Mouse (Mus musculus): ENCODE measurements around the gene Neurl2.
"Not testable (repeated sequence)": the region's sequence is repeated elsewhere in the genome, so short reads cannot be mapped to it uniquely, and the experiment has no call there.

The Neurl2 gene

DNA sequence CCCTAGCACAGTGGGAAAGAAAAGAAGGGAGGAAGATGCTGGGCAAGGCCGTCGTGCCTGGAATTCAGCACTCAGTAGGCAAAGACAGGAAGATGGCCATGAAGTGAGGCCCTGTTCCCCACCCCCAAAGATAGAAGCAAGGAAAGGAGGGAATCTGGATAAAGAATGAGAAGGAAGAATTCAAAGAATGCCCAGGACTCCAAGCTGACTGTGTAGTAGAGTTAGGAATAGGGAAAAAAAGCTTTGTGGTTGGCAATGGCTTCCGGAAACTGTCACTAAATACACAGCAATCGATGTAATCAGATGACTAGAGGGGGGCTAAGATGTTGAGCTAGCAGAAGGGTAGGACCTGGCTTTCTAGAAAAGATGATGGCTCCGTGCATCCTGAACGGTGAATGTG is 16.1 kb downstream of the Neurl2 start:
- DNase-seq (ENCODE audit: low spot score in 2 of 2), result no peak

DNA sequence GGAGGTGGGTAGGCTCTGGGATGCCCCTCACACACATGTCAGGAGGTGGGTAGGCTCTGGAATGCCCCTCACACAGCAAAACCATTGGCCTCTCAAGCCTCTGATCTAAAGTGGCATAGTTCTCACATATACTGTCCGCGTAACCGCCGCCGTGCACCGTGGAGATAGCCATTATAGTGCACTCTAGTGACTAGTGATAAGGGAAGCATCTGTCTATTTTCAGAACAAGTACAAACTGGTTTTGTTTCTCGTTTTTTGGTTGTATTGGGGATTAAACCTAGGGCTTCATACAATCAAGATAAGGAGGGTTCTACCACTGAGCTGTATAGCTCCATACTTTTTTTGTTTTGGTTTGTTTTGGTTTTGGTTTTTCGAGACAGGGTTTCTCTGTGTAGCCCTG is 17.4 kb downstream of the Neurl2 start:
- no peak for DNase-seq (ENCODE audit: low spot score in 2 of 2)

DNA sequence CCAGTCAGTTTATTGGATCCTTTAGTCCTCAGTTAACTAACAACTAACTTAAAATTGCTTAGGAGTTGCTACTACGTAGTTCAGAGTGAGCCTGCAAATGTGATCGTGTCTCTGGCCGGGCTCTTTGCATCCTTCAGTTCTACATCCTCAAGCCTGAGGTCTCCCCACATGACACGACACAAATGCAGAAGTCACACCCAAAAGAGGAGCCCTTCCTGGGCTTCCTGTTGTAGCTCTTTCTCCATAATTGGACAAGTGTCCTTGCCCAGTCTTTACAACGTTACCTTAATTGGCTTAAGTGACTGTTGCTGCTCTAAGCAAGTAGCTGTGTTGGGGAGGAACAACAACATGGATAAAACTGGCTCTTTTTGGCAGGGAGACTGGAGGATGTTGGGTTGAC is 17.9 kb downstream of the Neurl2 start:
- DNase-seq (ENCODE audit: low spot score in 2 of 2), result no peak

DNA sequence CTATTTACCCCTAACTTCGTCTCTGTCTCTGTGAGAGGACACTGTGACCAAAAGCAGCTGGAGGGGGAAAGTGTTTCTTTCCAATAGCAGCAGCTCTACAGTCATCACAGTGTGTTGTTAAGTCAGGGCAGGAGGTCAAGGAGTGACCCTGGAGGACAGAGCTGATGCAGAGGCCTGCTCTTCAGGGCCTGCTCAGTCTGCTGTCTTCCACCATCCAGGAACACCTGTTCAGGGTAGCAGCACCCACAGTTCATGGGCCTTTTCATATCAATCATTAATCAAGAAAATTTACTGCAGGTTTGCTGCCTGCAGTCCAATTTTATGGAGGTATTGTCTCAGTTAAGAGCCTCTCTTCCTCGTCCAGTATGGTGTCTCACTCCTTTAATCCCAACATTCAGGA is 19.7 kb downstream of the Neurl2 start:
- DNase-seq (ENCODE audit: low spot score in 2 of 2), result no peak

DNA sequence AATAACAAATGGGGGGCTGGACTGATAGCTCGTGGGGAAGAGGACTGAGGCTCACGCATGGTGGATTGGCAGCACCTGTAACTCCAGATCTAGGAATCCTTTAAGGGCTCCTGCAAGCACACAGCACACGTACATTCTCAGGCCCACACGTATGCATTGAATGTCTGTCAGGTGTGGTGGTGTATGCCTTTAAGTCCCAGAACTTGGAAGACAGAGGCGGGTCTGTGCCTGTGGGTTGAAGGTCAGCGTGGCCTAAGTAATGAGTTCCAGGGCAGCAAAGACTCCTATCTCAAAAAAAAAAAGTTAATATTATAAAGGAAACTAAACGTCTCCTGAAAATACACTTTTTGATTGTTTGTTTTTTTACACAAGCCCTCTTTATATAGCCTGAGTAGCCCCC is 26.6 kb downstream of the Neurl2 start:
- no peak for DNase-seq (ENCODE audit: low spot score in 2 of 2)

DNA sequence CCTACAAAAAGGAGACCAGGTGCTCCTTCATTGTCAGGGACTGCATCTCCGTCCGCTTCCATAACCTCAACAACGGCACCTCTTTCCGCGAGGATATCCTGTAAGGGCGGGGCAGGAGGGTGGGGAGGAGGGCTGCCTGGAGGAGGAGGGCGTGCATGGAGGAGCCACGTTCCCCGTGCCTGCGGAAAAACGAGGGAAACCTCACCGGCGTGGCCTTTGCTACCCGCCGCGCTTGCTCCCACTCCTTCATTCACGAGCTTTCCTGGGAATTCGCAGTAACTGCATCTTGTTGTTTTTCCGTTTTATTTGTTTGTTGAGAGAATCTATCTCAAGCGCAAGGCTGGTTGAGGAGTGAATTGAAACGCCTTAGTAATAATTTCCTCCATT is 27.9 kb downstream of the Neurl2 start:
- no peak for DNase-seq (ENCODE audit: low spot score in 2 of 2)

DNA sequence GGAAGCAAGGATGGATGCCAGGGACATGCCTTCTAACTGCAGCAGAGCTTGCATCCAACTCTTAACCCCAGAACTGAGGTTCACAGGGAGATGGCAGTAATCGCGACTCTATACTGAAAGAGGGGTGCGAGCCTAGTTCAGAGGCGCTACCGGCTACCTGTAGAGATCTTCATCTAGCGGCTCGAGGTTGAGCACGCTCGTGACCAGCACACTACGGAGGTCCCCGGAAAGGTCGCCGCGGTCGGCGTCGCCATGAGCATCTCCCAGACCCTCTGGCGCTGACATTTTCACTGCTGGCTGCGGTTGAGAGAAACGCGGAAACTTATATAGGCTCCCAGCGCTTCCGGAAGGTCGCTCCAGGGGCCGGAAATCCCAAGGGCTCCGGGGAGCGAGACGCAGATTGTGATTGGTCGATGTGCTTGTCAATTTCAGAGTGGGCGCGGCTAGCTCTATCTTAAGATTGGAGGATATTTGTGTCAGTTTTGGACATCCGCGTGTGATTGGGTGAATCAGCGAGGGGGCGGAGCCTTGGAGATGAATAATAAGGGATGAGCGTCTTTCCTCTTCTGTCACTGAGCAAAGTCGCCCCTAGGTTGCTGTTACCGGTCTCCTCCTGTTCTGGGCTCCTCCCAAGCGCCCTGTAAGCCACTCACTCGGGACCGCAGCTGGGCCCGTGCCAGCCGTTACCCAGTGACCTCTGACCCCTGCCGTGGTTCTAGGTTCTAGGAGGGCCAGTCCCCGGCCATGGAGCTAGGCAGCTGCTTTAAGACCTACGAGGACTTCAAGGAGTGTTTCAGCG is 28.5 kb downstream of the Neurl2 start, which contains the start of the genes Acot8 and Zswim3:
Acot8 (minus strand) TSS at position 350 of the 799 bp plus-strand sequence.
Zswim3 (plus strand) TSS at position 566 of the 799 bp plus-strand sequence.
- peak; percentile 99 for DNase-seq (ENCODE audit: low spot score in 2 of 2)

DNA sequence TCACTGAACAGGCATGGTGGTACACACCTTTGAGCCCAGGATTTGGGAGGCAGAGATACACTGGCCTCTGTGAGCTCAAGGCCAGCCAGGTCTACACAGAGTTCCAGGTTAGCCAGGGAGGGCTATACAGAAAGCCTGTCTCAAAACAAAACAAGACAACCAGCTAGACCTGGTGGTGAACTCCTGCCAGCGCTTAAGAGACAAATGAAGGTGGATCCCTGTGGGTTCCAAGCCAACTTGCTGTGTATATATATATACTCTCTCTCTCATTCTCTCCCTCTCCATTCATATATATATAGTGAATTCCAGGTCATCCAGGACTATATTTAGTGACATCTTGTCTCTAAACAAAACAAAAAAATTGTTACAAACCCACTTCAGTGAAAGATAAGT is 29.3 kb downstream of the Neurl2 start:
- no peak for DNase-seq (ENCODE audit: low spot score in 2 of 2)

DNA sequence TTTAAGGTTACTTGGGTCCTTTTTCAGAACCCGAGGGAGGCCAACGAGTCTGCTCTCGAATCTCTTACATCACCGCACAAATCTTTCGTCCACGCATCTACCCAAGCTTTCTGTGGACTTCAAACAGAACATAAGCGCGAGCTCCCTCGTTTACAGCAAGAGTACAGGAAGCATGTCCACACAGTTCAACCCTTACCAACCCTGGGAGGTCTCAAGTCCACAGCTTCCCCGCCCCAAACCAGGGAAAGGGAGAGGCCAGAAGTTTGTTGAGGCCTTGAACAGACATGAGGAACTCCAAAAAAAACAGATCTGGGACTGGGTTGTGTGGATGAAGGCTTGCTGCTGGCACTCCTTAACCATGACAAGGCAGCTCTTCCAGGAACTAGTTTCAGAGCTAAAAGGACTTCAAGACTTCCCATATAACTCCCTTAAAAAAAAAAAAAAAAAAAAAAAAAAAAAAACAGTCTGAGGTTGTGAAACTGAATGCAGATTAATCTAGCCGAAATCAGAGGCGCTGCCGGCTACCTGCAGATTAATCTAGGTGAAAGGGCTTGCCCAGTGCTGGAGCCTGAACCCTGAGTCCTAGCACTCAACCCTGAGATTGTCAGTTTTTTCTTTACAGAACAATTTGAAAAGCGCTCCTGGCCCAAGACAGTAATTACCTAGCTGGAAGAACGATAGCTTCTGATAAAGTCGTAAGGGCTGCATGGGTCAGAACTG is 29.9 kb downstream of the Neurl2 start:
- DNase-seq (ENCODE audit: low spot score in 2 of 2), result no peak

DNA sequence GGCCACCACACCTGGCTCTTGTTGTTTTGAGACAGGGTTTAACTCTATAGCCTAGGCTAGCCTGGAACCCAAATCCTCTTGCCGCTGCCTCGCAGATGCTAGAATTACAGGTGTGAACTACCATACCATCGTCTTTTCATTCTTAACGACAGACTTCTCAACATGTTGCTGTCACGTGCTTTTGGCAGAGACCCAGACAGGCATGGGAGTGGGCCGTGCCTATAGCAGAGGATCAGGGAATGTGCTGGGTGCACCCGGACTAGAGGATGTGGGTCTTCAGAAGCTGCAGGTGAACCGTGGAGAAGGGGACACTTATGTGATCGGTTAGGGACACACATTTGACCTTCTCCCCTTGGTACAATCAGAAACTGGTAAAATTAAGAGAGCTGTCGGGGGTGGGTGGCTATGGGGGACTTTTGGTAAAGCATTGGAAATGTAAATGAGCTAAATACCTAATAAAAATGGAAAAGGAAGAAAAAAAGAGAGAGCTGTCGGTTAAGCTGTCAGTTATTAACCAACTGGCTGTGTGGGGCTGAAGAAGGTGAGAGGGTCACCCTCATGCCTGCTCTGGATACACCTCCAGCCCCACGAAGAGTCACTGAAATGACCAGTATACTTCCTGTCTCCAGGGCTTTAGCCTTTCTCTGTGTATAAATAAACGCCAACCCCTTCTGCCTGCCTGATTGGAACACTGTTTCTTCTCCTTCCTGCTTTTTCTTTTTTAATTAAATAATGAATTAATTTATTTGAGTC is 32.8 kb downstream of the Neurl2 start:
- DNase-seq (ENCODE audit: low spot score in 2 of 2), result no peak

DNA sequence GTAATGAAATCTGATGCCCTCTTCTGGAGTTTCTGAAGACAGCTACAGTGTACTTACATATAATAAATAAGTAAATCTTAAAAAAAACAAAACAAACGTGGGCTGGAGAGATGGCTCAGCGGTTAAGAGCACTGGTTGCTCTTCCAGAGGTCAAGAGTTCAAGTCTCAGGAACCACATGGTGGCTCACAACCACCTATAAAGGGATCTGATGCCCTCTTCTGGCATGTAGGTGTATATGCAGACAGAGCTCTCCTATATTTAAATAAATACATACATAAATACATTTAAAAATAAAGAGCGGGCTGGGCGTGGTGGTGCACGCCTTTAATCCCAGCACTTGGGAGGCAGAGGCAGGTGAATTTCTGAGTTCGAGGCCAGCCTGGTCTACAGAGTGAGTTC is 34.7 kb downstream of the Neurl2 start:
- DNase-seq (ENCODE audit: low spot score in 2 of 2), result not testable (repeated sequence)

DNA sequence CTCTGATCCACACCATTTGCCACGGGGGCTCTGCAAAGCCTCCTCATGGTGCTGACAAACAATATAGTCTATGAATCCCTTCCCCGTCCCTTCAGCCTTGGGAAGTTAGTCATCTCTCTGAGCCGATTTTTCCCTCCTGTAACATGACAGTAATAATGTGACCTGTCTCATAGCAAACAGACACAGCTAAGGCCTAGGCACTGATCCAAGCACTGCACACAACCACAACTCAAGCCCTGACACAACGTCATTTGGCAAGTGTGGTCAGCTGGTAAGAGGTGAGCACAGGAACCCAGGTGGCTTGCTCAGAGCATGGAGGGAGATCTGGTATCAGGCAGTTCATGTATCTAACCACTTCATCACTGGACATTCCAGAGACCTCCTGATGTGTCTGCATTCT is 37.4 kb downstream of the Neurl2 start:
- no peak for DNase-seq (ENCODE audit: low spot score in 2 of 2)

DNA sequence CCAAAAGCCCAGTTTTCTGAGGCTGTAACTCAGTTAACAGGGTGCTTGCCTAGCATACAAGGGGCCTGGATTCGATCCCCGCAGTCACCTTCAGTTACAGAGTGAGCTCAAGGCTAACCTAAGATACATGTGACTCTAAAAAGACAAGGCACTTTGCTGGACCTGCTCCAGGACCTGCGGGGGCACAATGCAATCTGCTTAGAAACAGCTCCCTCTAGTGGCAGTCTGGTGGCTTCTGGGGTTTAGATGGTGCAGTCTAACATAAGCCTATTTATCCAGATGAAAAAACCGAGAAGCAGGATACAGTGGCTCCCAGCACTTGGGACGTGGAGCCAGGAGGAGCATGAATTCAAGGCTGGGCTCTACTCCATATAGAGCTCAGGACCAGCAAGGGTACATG is 39.0 kb downstream of the Neurl2 start:
- DNase-seq (ENCODE audit: low spot score in 2 of 2), result peak; percentile 89 to 90

DNA sequence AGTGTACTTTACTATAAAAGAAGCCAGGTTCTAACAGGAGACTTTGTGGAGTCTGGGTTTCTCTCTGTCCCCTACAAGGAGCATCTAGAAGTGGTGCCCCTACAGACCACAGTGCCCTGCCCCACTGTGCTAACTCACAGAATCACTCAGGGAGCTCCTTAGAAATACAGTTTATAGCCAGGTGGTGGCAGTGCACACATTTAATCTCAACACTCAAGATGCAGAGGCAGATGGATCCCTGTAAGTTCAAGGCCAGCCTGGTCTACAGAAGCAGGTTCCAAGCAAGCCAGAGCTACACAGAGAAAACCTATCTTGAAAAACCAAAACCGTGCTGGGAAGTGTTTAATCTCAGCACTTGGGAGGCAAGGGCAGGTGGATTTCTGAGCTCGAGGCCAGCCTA is 39.5 kb downstream of the Neurl2 start:
- DNase-seq (ENCODE audit: low spot score in 2 of 2), result no peak

DNA sequence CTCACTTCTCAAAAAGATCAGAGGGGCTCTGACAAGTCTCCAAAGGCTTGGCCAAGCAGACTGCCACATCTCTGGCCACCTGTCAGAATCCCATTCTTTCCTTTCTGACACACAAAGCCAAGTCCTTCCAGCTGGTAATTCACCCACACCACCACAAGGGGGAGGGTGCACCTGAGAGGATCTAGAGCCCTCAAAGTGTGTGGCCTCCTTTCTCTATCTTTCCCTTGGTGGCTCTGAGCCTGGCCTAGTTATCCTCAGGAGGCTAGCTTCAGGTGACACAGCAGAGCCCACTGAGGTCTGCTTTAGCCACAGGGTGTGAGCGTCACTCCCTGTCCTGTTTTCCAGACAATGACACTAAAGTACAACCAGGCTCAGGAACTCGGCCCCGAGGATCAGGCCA is 40.0 kb downstream of the Neurl2 start:
- peak; percentile 47 to 60 for DNase-seq (ENCODE audit: low spot score in 2 of 2)

DNA sequence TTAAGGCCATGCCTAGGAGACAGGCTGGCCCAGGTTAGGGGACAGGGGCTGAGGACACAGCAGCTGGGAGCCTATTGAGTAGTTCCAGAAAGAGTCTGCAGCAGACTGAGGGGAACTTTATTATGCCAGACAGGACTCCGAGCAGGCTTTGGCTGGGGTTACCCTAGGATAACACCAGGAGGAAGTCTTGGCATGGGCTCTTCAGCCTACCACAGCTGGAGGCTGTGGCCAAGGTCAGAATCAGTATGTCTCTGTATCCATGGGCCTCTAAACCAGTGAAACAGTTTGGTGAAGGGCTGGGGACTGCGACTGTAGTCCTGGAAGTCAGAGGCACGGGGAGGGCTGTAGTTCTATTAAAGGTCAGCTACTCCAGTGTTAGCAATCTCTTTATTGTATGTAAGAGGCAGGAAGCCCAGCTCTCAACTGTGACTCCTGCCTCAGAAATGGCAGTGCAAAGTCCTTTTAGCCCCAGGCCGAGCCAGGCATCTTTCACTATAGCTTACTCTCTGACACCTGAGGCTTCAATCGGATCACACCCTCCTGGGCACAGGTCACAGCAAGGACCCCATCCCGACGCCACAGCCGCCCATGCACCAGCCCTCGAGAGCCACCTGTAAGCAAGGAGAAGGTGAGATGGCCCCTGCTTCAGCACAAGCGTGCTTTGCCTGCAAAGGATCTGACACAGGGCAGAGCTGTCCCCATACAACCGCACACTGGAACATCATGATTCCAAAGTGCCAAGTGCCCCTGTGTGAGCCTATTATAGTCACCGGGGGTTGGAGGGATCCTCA is 40.7 kb downstream of the Neurl2 start:
- DNase-seq (ENCODE audit: low spot score in 2 of 2), result no peak

DNA sequence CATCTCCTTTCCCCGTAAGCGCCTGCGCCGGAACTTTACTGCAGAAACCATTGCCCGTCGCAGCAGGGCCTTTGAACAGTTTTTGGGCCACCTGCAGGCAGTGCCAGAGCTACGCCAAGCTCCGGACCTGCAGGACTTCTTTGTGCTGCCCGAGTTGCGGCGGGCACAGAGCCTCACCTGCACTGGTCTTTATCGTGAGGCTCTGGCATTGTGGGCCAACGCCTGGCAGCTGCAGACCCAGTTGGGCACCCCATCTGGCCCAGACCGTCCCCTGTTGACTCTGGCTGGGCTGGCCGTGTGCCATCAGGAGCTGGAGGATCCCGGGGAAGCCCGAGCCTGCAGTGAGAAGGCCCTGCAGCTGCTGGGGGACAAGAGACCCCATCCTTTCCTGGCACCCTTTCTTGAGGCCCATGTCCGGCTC is 41.4 kb downstream of the Neurl2 start:
- no peak for DNase-seq (ENCODE audit: low spot score in 2 of 2)

DNA sequence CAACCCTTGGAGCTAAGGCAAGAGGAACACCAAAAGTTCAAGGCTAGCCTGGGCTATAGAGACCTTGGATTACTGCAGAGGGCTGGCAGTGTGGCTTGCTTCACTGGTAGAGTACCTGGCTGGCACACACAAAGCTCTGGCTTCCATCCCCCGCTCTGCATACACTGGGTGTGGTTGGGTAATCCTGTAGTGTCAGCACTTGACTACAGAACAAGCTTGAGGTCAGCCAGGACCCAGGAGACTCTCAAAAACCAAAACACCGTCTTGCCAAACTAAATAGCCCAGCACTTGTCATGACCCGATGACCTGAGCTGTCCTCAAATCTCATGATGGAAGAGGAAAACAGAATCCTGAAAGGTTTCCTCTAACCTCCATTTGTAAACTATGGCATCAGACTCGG is 42.8 kb downstream of the Neurl2 start:
- no peak for DNase-seq (ENCODE audit: low spot score in 2 of 2)

DNA sequence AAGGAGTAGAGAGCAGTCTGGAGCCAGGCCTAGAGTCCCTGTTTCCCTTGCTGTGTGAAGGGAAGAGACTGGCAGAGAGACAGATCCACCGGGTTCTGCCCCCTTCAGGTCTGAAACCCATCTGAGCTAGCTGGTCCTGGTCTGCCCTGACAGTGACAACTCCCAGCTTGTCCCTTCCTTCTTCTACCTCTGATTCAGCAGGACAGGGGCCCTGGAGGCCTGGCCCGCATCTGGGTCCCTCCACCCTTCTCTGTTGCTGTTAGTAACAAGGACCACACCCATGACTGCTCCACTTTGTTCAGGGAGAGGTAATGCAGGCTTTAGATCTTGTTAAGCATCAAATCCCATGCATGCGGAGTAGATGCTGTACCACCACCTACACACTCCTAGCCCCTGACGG is 44.8 kb downstream of the Neurl2 start:
- DNase-seq (ENCODE audit: low spot score in 2 of 2), result no peak

DNA sequence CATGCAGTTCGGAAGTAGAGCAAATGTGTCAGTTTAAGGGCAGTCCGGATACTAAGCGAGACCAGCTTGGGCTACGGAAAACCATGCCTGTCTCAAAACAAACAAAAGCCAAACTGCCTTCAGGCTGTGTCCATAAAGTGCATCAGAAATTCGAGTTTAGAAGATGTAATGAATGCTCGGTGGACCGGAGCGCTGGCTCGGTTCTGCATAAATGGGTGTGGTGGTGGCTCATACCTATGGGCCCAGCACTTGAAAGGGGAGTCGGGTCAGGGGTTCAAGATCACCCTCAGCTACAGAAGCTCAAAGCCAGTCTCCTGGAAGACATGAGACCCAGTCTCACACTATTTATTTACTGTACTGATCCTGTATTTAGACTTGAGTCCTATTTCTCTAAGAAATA is 45.5 kb downstream of the Neurl2 start:
- DNase-seq (ENCODE audit: low spot score in 2 of 2), result no peak

DNA sequence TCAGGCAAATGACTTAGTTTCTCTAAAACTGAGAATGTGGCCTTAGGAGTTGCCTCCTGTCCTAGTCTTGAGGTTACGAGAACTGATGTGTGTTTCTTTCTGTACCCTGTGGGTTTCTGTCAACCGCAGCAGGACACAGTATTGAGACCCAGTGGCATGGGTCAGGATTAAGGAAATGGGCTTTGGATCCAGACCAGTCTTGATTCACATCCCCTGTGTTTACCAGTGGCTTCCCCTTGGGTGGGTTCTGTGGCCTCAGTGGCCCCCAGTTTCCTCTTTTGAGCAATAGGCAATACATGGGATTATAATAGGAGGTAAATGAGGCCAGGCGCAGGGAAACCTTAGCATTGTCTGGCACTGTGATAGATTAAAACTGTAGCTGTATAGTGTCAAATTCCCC is 46.2 kb downstream of the Neurl2 start:
- no peak for DNase-seq (ENCODE audit: low spot score in 2 of 2)
